Mouse (Mus musculus): ENCODE results near the gene Ifna5.

- TF ChIP-seq POLR2A (IDR thresholded peaks at IDR 0.05; ENCODE audit: low read depth, low read length) (no peak), CTCF (IDR thresholded peaks at IDR 0.05; ENCODE audit: extremely low read depth, insufficient read length, insufficient replicate concordance, low read depth, low read length) (no peak)
Measured at GRCm38 (mm10) chr4:88859214-88859613, 23.9 kb downstream of the Ifna5 start.

All from small intestine, adult 2 months (tissue).